Mouse (Mus musculus): ENCODE data around the gene Tjp3. TPM values are rescaled to one million over a fixed set of nuclear protein-coding genes. Genes with fewer than 3 reads are reported as not detected.

The Tjp3 gene
- 1.7 and 2.3 TPM in 2 replicates for polyA plus RNA-seq (2016; fragmentation: Nextera tagmentation; extraction: Ambion mirVana)

GRCm38 (mm10) chr10:81291511-81292104 lies at the start of gene Tjp3:
Tjp3 (minus strand) TSS chr10:81291581.
- Histone ChIP-seq H3K4me1 (replicated peaks) (peaks cover 38% of the 10 kb centered on the region), H3K9ac (no peak within 1 kb of the TSS), H3K4me3 (no peak within 1 kb of the TSS), H3K4me2 (peak within 1 kb of the TSS; percentile 87; the same call in 1 of the 2 replicates), H3K9me3 (replicated peaks) (no peaks in the 10 kb centered on the region), H3K27ac (ENCODE audit: poor library complexity, severe bottlenecking) (no peak within 1 kb of the TSS), H3K36me3 (no peaks in the 10 kb centered on the region), H3K27me3 (replicated peaks) (peaks cover 44% of the 10 kb centered on the region)
- 72% methylated on average over 9 of the region's 9 CpGs for WGBS
- ATAC-seq (ENCODE audit: insufficient number of reproducible peaks, low FRiP score) = no peak

- Histone ChIP-seq H3K4me2 (no peak overlapping the region), H3K9me3 (replicated peaks) (no peaks in the 10 kb centered on the region), H3K4me3 (no peak overlapping the region), H3K4me1 (replicated peaks) (peaks cover 23% of the 10 kb centered on the region), H3K36me3 (peaks cover 6% of the 10 kb centered on the region), H3K9ac (no peak overlapping the region), H3K27me3 (replicated peaks) (peaks cover 58% of the 10 kb centered on the region), H3K27ac (ENCODE audit: poor library complexity, severe bottlenecking) (no peak overlapping the region)
- 35% methylated on average over 17 of the region's 17 CpGs for WGBS
- ATAC-seq (ENCODE audit: insufficient number of reproducible peaks, low FRiP score) = peak; percentile 36; the same call in 1 of the 2 replicates
Measured at GRCm38 (mm10) chr10:81340551-81341332, 49.4 kb upstream of the Tjp3 start.

GRCm38 (mm10) chr10:81336558-81336957 lies 45.2 kb upstream of the Tjp3 start:
- H3K36me3 ChIP-seq = peaks cover 5% of the 10 kb centered on the region; the same call in 1 of the 2 replicates
- H3K27me3 ChIP-seq (replicated peaks) = peaks cover 32% of the 10 kb centered on the region
- 92% methylated on average over 4 of the region's 4 CpGs for whole genome bisulfite sequencing
- H3K9me3 ChIP-seq (replicated peaks) = no peaks in the 10 kb centered on the region
- H3K4me1 ChIP-seq (replicated peaks) = peaks cover 28% of the 10 kb centered on the region
- H3K9ac ChIP-seq = 0 out of 2 replicates have a peak overlapping the region, but pooled peaks have one; percentile 38
- H3K4me2 ChIP-seq = no peak overlapping the region
- no peak for ATAC-seq (ENCODE audit: insufficient number of reproducible peaks, low FRiP score)
- no peak overlapping the region for H3K27ac ChIP-seq (ENCODE audit: poor library complexity, severe bottlenecking)
- no peak overlapping the region for H3K4me3 ChIP-seq

- peaks cover 25% of the 10 kb centered on the region for H3K27me3 ChIP-seq (replicated peaks)
- ATAC-seq (ENCODE audit: insufficient number of reproducible peaks, low FRiP score) = no peak
- WGBS = 45% methylated on average over 19 of the region's 19 CpGs
- H3K9ac ChIP-seq = peak overlapping the region; percentile 38
- H3K9me3 ChIP-seq (replicated peaks) = no peaks in the 10 kb centered on the region
- H3K4me2 ChIP-seq = peak overlapping the region; percentile 16; the same call in 1 of the 2 replicates
- H3K36me3 ChIP-seq = peaks cover 5% of the 10 kb centered on the region; the same call in 1 of the 2 replicates
- H3K4me1 ChIP-seq (replicated peaks) = peaks cover 29% of the 10 kb centered on the region
- H3K4me3 ChIP-seq = no peak overlapping the region
- H3K27ac ChIP-seq (ENCODE audit: poor library complexity, severe bottlenecking) = peak overlapping the region; percentile 70
Measured at GRCm38 (mm10) chr10:81335393-81336340, 44.3 kb upstream of the Tjp3 start.

- 76% methylated on average over 11 of the region's 11 CpGs for WGBS
- Histone ChIP-seq H3K4me1 (replicated peaks) (peaks cover 39% of the 10 kb centered on the region), H3K27me3 (replicated peaks) (peaks cover 21% of the 10 kb centered on the region), H3K9me3 (replicated peaks) (no peaks in the 10 kb centered on the region), H3K36me3 (peaks cover 5% of the 10 kb centered on the region; the same call in 1 of the 2 replicates), H3K4me2 (no peak overlapping the region), H3K4me3 (no peak overlapping the region), H3K27ac (ENCODE audit: poor library complexity, severe bottlenecking) (no peak overlapping the region), H3K9ac (no peak overlapping the region)
- ATAC-seq (ENCODE audit: insufficient number of reproducible peaks, low FRiP score) = no peak
Measured at GRCm38 (mm10) chr10:81334324-81334723, 42.9 kb upstream of the Tjp3 start.

GRCm38 (mm10) chr10:81332277-81332676 lies 40.9 kb upstream of the Tjp3 start:
- Histone ChIP-seq H3K4me3 (peak overlapping the region; percentile 15), H3K4me1 (replicated peaks) (peaks cover 58% of the 10 kb centered on the region), H3K36me3 (peaks cover 6% of the 10 kb centered on the region), H3K4me2 (peak overlapping the region; percentile 50), H3K9ac (peak overlapping the region; percentile 48; the same call in 1 of the 2 replicates), H3K9me3 (replicated peaks) (no peaks in the 10 kb centered on the region), H3K27me3 (replicated peaks) (peaks cover 5% of the 10 kb centered on the region), H3K27ac (ENCODE audit: poor library complexity, severe bottlenecking) (no peak overlapping the region)
- 19% methylated on average over 29 of the region's 29 CpGs for WGBS
- ATAC-seq (ENCODE audit: insufficient number of reproducible peaks, low FRiP score) = no peak

GRCm38 (mm10) chr10:81330007-81330406 lies 38.6 kb upstream of the Tjp3 start:
- peak overlapping the region; percentile 91 for H3K27ac ChIP-seq (ENCODE audit: poor library complexity, severe bottlenecking)

GRCm38 (mm10) chr10:81329194-81329975 lies 38.0 kb upstream of the Tjp3 start:
- Histone ChIP-seq H3K4me1 (replicated peaks) (peaks cover 51% of the 10 kb centered on the region), H3K36me3 (peaks cover 35% of the 10 kb centered on the region), H3K4me2 (peak overlapping the region; percentile 47), H3K9ac (peak overlapping the region; percentile 54), H3K9me3 (replicated peaks) (no peaks in the 10 kb centered on the region), H3K27ac (ENCODE audit: poor library complexity, severe bottlenecking) (peak overlapping the region; percentile 91), H3K27me3 (replicated peaks) (no peaks in the 10 kb centered on the region; the same call in 1 of the 2 replicates), H3K4me3 (peak overlapping the region; percentile 14)
- 52% methylated on average over 10 of the region's 10 CpGs for WGBS
- peak; percentile 63 for ATAC-seq (ENCODE audit: insufficient number of reproducible peaks, low FRiP score)

More at GRCm38 (mm10) chr10:81330007-81330406, 38.6 kb upstream of the Tjp3 start:
- peak overlapping the region; percentile 47 for H3K4me2 ChIP-seq
- peaks cover 54% of the 10 kb centered on the region for H3K4me1 ChIP-seq (replicated peaks)
- 31% methylated on average over 4 of the region's 4 CpGs for WGBS
- peaks cover 29% of the 10 kb centered on the region for H3K36me3 ChIP-seq
- no peak overlapping the region for H3K4me3 ChIP-seq
- H3K9ac ChIP-seq = peak overlapping the region; percentile 54
- no peak for ATAC-seq (ENCODE audit: insufficient number of reproducible peaks, low FRiP score)
- H3K9me3 ChIP-seq (replicated peaks) = no peaks in the 10 kb centered on the region
- no peaks in the 10 kb centered on the region; the same call in 1 of the 2 replicates for H3K27me3 ChIP-seq (replicated peaks)

- Histone ChIP-seq H3K4me2 (peak within 1 kb of the TSS; percentile 47), H3K9ac (peak within 1 kb of the TSS; percentile 54), H3K27me3 (replicated peaks) (no peaks in the 10 kb centered on the region; the same call in 1 of the 2 replicates), H3K27ac (ENCODE audit: poor library complexity, severe bottlenecking) (peak within 1 kb of the TSS; percentile 91), H3K36me3 (peaks cover 44% of the 10 kb centered on the region), H3K4me3 (peak within 1 kb of the TSS; percentile 14), H3K4me1 (replicated peaks) (peaks cover 51% of the 10 kb centered on the region), H3K9me3 (replicated peaks) (no peaks in the 10 kb centered on the region)
- peak; percentile 24; the same call in 1 of the 2 replicates for ATAC-seq (ENCODE audit: insufficient number of reproducible peaks, low FRiP score)
- 5% methylated on average over 10 of the region's 10 CpGs for whole genome bisulfite sequencing
Measured at GRCm38 (mm10) chr10:81328386-81328785, 37.0 kb upstream of the Tjp3 start, which contains the start of gene Tbxa2r. Tbxa2r (plus strand) TSS chr10:81328731.

GRCm38 (mm10) chr10:81327959-81328358 lies 36.6 kb upstream of the Tjp3 start:
- Histone ChIP-seq H3K9me3 (replicated peaks) (no peaks in the 10 kb centered on the region), H3K4me1 (replicated peaks) (peaks cover 51% of the 10 kb centered on the region), H3K27ac (ENCODE audit: poor library complexity, severe bottlenecking) (peak overlapping the region; percentile 91), H3K4me3 (no peak overlapping the region), H3K27me3 (replicated peaks) (no peaks in the 10 kb centered on the region; the same call in 1 of the 2 replicates), H3K36me3 (peaks cover 44% of the 10 kb centered on the region), H3K4me2 (peak overlapping the region; percentile 47), H3K9ac (peak overlapping the region; percentile 54)
- ATAC-seq (ENCODE audit: insufficient number of reproducible peaks, low FRiP score) = no peak
- WGBS = 0% methylated on average over 2 of the region's 2 CpGs
